Mouse (Mus musculus): Measurements from ENCODE around the gene Adam8. TPM values are rescaled to one million over a fixed set of nuclear protein-coding genes. Genes with fewer than 3 reads are reported as not detected.

Gene Adam8
- polyA plus RNA-seq, 1 experiment, result 21.2 TPM

DNA sequence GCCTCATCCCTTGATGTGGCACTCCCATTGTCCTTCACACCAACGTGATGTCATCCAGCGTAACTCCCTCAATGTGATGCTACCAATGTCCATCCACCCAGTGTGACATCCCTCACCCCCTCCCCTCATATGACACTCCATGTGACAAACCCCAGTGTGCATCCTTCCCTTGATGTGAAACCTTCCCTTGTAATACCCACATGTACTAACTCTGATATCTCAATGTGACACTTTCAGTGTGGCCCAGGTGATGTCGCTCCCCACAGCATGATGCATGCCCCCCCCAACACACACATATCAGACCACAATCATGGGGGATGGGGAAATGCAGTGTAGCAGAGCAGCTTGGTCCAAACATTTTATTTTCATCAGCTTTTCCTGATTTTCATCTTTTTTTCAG is 35.7 kb downstream of the Adam8 start:
- 78% methylated on average over 3 of the region's 3 CpGs for WGBS
- H3K4me1 ChIP-seq (ENCODE audit: control insufficient read depth, insufficient read depth, low read length), result no peaks in the 10 kb centered on the region
- no peak for DNase-seq
- H3K4me3 ChIP-seq (replicated peaks; ENCODE audit: extremely low read depth, low read depth, low read length), result no peak overlapping the region
- TF ChIP-seq POLR2A (IDR thresholded peaks at IDR 0.05; ENCODE audit: borderline replicate concordance, extremely low read depth, low read depth, low read length), result no peak
- no peak for TF ChIP-seq CTCF (IDR thresholded peaks at IDR 0.05; ENCODE audit: insufficient read depth, low read length)

DNA sequence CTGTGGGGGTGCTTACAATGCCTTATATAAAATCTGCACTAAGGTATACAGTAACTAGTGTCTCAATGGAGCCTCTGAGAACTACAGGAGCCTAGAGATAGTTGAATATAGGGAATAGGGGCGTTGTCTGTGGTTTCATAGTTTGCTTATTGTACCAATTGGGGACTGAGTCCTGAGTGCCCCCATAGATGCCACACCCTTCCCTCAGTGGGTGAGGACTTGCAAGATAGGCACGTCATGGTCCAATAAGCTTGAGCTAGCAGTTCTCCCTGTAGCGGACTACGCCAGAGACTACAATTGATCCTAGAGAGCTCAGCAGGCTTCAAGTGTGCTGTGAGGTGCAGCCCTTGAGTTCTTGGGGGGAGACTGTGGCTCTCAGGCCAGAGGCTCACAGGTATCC is 36.9 kb downstream of the Adam8 start:
- TF ChIP-seq POLR2A (IDR thresholded peaks at IDR 0.05; ENCODE audit: borderline replicate concordance, extremely low read depth, low read depth, low read length) (no peak), CTCF (IDR thresholded peaks at IDR 0.05; ENCODE audit: insufficient read depth, low read length) (no peak)
- Histone ChIP-seq H3K4me3 (replicated peaks; ENCODE audit: extremely low read depth, low read depth, low read length) (no peak overlapping the region), H3K4me1 (ENCODE audit: control insufficient read depth, insufficient read depth, low read length) (no peaks in the 10 kb centered on the region)
- 93% methylated on average over 4 of the region's 4 CpGs for WGBS
- no peak for DNase-seq

DNA sequence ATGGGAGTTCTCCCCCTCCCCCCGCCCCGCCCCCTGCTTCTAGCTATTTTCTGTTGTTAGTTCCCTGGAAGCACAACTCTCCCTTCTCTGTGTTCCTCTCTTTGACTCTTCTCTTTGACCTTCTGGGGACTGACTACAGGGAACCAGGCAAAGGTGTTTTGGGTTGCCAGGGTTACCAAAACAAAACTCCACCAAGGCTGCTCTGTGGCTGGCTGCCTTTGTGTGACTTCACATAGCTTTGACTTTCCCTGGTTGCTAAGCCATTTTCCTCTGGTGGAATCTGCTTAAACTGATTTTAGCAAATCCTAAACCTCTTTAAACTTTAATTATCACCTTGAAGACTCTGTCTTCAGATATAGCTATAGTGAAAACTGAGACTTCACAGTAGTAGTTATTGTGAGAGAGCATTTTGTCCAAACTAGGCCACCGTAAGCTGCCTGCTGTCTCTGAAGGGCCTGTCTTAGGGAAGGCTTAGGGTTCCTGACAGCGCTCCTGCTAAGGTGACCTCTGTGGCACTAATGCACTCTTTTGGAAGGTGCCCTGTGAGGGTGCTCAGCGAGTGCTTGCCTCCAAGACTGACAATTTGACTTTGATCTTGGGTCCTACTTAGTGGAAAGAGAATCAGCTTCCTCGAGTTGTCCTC is 40.2 kb downstream of the Adam8 start:
- DNase-seq, result no peak
- no peak overlapping the region for H3K4me3 ChIP-seq (replicated peaks; ENCODE audit: extremely low read depth, low read depth, low read length)
- WGBS, result 79% methylated on average over 6 of the region's 6 CpGs
- no peaks in the 10 kb centered on the region for H3K4me1 ChIP-seq (ENCODE audit: control insufficient read depth, insufficient read depth, low read length)
- TF ChIP-seq CTCF (IDR thresholded peaks at IDR 0.05; ENCODE audit: insufficient read depth, low read length) (no peak), POLR2A (IDR thresholded peaks at IDR 0.05; ENCODE audit: borderline replicate concordance, extremely low read depth, low read depth, low read length) (no peak)

DNA sequence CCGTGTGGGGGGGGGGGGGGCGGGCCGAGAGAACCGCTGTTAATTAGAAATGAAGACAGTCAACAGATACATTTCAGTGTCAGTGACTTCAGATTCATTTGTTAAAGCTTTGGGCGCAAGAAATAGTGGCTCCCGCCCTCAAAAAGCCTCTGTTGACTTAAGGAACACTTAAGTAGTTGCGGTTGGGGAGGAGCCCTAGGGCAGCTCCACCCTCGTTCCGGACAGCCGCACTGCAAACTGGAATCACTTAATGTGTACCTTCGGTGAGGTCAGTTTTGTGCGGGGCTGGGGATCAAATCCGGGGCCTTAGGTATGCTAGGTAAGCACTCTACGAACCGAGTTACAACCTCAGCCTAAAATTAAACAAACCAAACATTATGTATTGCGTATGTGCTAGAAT is 41.3 kb downstream of the Adam8 start:
- H3K4me1 ChIP-seq (ENCODE audit: control insufficient read depth, insufficient read depth, low read length), result no peaks in the 10 kb centered on the region
- DNase-seq, result peak; percentile 38
- peak overlapping the region; percentile 41 for H3K4me3 ChIP-seq (replicated peaks; ENCODE audit: extremely low read depth, low read depth, low read length)
- 3% methylated on average over 16 of the region's 16 CpGs for WGBS
- TF ChIP-seq POLR2A (IDR thresholded peaks at IDR 0.05; ENCODE audit: borderline replicate concordance, extremely low read depth, low read depth, low read length) (no peak), CTCF (IDR thresholded peaks at IDR 0.05; ENCODE audit: insufficient read depth, low read length) (no peak)

DNA sequence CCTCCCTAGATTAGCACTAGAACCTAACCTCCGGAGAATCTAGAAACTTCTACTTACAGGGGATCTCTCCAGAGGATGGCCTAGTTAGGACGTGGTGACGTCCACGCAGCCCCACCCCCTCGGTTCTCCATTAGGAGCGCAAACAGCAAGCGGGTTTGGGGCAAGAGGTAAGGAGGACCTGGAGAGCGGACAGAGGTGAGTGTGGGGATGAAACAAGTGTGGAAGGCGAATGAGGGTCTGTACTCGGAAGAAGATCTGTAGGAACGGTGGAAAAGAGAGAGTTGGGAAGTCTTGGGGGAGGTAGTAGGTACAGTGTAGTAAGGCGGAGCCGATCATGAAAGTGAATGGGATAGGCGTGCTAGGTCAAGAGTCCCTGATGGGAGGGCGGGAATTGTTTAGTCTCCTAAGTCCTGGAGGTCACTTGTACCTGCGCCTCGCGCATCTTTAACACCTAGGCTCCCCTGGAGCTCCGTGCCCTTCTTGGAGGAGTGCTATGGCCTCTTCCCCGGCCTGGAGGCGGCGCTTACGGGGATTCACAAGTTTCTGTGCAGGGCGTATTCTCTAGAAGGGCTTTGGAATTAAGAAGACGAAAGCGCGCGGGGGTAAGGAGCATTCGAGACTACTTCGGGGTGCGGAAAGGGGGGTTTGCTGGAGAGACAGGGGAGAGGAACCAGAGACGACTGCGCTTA is 41.9 kb downstream of the Adam8 start:
- peak overlapping the region; percentile 64 for H3K4me3 ChIP-seq (replicated peaks; ENCODE audit: extremely low read depth, low read depth, low read length)
- H3K4me1 ChIP-seq (ENCODE audit: control insufficient read depth, insufficient read depth, low read length), result no peaks in the 10 kb centered on the region
- TF ChIP-seq CTCF (IDR thresholded peaks at IDR 0.05; ENCODE audit: insufficient read depth, low read length) (no peak), POLR2A (IDR thresholded peaks at IDR 0.05; ENCODE audit: borderline replicate concordance, extremely low read depth, low read depth, low read length) (peak; percentile 17; the same call in 1 of the 2 replicates)
- 1% methylated on average over 33 of the region's 33 CpGs for WGBS
- peak; percentile 57 for DNase-seq

DNA sequence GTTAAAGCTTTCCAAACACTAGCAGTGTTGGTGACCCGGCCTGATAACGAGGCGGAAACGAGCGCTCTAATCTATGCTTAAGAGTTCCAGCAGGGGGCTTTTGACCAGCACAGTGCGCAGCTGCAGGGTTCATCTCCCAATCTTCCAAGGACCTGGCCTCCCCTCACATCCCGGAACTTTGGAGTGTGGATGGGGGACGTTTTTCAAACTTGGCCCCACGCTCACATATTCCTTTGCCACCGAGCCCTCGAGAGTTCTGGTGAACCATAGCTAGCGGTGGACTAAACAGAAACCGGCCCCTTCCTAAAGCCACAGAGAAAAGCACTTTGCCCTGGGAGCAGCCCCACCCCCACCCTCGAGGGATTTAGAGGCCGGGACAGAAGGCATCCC is 42.5 kb downstream of the Adam8 start:
- peak; percentile 39 for DNase-seq
- peak; percentile 59 for TF ChIP-seq CTCF (IDR thresholded peaks at IDR 0.05; ENCODE audit: insufficient read depth, low read length)
- TF ChIP-seq POLR2A (IDR thresholded peaks at IDR 0.05; ENCODE audit: borderline replicate concordance, extremely low read depth, low read depth, low read length), result peak; percentile 23; the same call in 1 of the 2 replicates
- WGBS, result under 1% methylated on average over 15 of the region's 15 CpGs
- Histone ChIP-seq H3K4me1 (ENCODE audit: control insufficient read depth, insufficient read depth, low read length) (no peaks in the 10 kb centered on the region), H3K4me3 (replicated peaks; ENCODE audit: extremely low read depth, low read depth, low read length) (peak overlapping the region; percentile 64)

DNA sequence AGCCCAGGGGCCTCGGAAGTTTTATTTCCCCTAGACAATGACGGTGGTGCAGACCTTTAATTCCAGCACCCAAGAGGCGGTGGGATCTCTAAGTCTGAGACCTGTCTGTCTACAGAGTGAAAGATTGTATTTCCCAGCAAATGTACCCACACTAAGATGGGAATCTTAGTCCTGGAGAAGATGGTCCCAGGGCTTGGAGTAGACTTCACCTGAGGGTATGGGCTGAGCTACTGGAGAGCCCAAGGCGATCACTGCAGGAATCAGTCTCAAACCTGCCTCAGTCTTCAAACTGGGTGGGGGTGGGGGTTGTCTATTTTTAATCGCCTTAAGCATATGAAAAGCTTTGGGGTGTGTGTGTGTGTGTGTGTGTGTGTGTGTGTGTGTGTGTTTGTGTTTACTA is 46.3 kb downstream of the Adam8 start:
- TF ChIP-seq CTCF (IDR thresholded peaks at IDR 0.05; ENCODE audit: insufficient read depth, low read length) (no peak), POLR2A (IDR thresholded peaks at IDR 0.05; ENCODE audit: borderline replicate concordance, extremely low read depth, low read depth, low read length) (no peak)
- 65% methylated on average over 5 of the region's 5 CpGs for WGBS
- no peak for DNase-seq
- H3K4me1 ChIP-seq (ENCODE audit: control insufficient read depth, insufficient read depth, low read length), result peaks cover 10% of the 10 kb centered on the region
- H3K4me3 ChIP-seq (replicated peaks; ENCODE audit: extremely low read depth, low read depth, low read length), result no peak overlapping the region

DNA sequence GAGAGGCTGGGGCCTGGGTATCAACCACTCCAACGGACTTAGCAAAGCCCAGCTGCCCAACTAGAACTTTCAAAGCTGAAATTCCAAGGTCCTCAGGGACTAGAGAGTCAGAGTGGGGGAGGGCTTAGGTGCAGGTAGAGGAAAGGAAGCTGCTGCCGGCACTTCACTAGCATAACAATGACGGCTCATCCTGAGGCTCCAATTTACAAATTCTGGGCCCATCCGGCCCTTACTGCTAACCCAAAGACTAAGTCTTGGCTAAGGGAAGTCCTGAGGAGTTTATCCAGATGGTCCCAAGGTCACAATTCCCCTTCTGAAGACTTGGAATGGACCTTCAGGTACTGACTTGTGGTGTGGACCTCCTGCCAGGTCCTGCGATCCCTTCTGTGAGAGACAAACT is 46.8 kb downstream of the Adam8 start:
- WGBS, result 39% methylated on average over 5 of the region's 5 CpGs
- TF ChIP-seq POLR2A (IDR thresholded peaks at IDR 0.05; ENCODE audit: borderline replicate concordance, extremely low read depth, low read depth, low read length), result no peak
- no peak for TF ChIP-seq CTCF (IDR thresholded peaks at IDR 0.05; ENCODE audit: insufficient read depth, low read length)
- Histone ChIP-seq H3K4me3 (replicated peaks; ENCODE audit: extremely low read depth, low read depth, low read length) (no peak overlapping the region), H3K4me1 (ENCODE audit: control insufficient read depth, insufficient read depth, low read length) (peaks cover 10% of the 10 kb centered on the region)
- no peak for DNase-seq

DNA sequence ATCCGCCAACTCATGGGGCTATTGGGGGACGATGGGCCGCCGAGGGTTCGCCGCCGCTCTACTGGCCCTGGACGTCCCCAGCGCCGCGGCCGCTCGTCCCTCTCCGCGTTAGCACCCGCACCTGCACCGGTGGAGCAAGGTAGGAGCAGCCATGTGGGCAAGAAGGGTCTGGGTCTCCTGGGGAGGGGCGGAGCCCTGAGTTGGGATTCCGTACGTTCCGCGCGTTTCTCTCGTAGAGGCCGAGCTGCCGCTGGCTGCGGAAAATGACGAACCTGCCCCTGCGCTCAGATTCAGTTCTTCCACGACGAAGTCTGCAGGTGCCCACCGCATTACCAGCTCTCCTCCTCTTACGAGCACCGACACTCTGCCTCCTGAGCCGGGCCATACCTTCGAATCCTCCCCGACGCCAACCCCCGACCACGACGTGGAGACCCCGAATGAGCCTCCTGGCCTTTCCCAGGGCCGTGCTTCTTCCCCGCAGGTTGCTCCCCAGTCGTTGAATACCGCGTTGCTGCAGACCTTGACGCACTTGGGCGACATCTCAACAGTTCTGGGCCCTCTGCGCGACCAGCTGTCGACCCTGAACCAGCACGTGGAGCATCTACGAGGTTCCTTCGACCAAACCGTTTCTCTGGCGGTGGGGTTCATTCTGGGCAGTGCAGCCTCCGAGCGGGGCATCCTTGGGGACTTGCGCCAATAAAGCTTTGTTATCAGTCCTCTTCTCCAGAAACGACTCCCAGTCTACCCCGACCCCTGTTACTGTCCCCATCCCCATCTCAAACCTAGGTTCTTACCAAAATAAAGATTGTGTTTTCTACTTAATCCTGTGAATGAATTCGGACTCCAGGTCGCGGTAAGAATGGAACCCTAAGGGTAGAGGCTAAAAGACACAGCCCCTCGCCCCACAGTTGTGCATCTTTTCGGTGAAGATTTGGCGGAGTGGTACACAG is 47.8 kb downstream of the Adam8 start:
- DNase-seq, result peak; percentile 8
- TF ChIP-seq CTCF (IDR thresholded peaks at IDR 0.05; ENCODE audit: insufficient read depth, low read length) (no peak), POLR2A (IDR thresholded peaks at IDR 0.05; ENCODE audit: borderline replicate concordance, extremely low read depth, low read depth, low read length) (no peak)
- WGBS, result 6% methylated on average over 68 of the region's 68 CpGs
- H3K4me3 ChIP-seq (replicated peaks; ENCODE audit: extremely low read depth, low read depth, low read length), result no peak overlapping the region
- H3K4me1 ChIP-seq (ENCODE audit: control insufficient read depth, insufficient read depth, low read length), result peaks cover 10% of the 10 kb centered on the region

Measured in lung, adult 2 months (tissue).